Comparison of ENCODE assay signal across 21 mouse cellular contexts in genomic region chrX:40130382-40130781, GRCm38 (mm10).
DNase-seq lines count a peak whose midpoint lies in the region; ATAC-seq and TF ChIP-seq lines count a peak whose summit lies in the region.
"Had no signal": no experiment of that assay in that cellular context is flagged by ENCODE, and none has a peak within 500 bp of the region (broad histone marks: within the 10 kb centered on the region; RNA-seq: fewer than 3 reads in every experiment).

No protein-coding gene starts in this region.

- WGBS in kidney, embryonic 16.5 days, result 43% methylated on average over 1 of the region's 1 CpGs
- WGBS in limb, embryonic 14.5 days, result 21% methylated on average over 1 of the region's 1 CpGs
- WGBS in limb, embryonic 10.5 days, result 65% methylated on average over 1 of the region's 1 CpGs

- H3K27ac ChIP-seq in kidney, embryonic 16.5 days (ENCODE audit: low read length), result no peak overlapping the region
- no peak overlapping the region for H3K27ac ChIP-seq in limb, embryonic 14.5 days (replicated peaks; ENCODE audit: low read depth, low read length)
- H3K27ac ChIP-seq in limb, embryonic 10.5 days, result no peak overlapping the region
- H3K27ac ChIP-seq: forebrain, embryonic 15.5 days; heart, adult 2 months; hindbrain, embryonic 12.5 days; limb, embryonic 13.5 days; liver, embryonic 14.5 days; macrophage; stomach, embryonic 15.5 days had no signal

- no peaks in the 10 kb centered on the region for H3K9me3 ChIP-seq in kidney, embryonic 16.5 days (ENCODE audit: low read length)
- no peaks in the 10 kb centered on the region for H3K9me3 ChIP-seq in limb, embryonic 14.5 days (ENCODE audit: control insufficient read depth, low read length)
- no peaks in the 10 kb centered on the region for H3K9me3 ChIP-seq in limb, embryonic 10.5 days (replicated peaks)
- H3K9me3 ChIP-seq: forebrain, embryonic 15.5 days; hindbrain, embryonic 12.5 days; limb, embryonic 13.5 days; stomach, embryonic 15.5 days had no signal

- no peaks in the 10 kb centered on the region for H3K36me3 ChIP-seq in kidney, embryonic 16.5 days (ENCODE audit: insufficient read depth, low read length)
- no peaks in the 10 kb centered on the region for H3K36me3 ChIP-seq in limb, embryonic 14.5 days (ENCODE audit: control insufficient read depth, insufficient read depth, low read length)
- H3K36me3 ChIP-seq in limb, embryonic 10.5 days, result no peaks in the 10 kb centered on the region
- H3K36me3 ChIP-seq: forebrain, embryonic 15.5 days; hindbrain, embryonic 12.5 days; limb, embryonic 13.5 days; stomach, embryonic 15.5 days had no signal

- no peak for TF ChIP-seq POLR2A in limb, embryonic 14.5 days (IDR thresholded peaks at IDR 0.05; ENCODE audit: borderline replicate concordance, extremely low read depth, insufficient read depth, insufficient read length)

- H3K4me1 ChIP-seq in kidney, embryonic 16.5 days (ENCODE audit: insufficient read depth, low read length), result no peaks in the 10 kb centered on the region
- H3K4me1 ChIP-seq in limb, embryonic 14.5 days (ENCODE audit: control insufficient read depth, insufficient read depth, low read length), result no peaks in the 10 kb centered on the region
- H3K4me1 ChIP-seq in limb, embryonic 10.5 days, result no peaks in the 10 kb centered on the region
- H3K4me1 ChIP-seq: forebrain, embryonic 15.5 days; hindbrain, embryonic 12.5 days; limb, embryonic 13.5 days; stomach, embryonic 15.5 days had no signal

- no peaks in the 10 kb centered on the region for H3K27me3 ChIP-seq in kidney, embryonic 16.5 days (ENCODE audit: insufficient read depth, low read length)
- H3K27me3 ChIP-seq in limb, embryonic 14.5 days (ENCODE audit: control insufficient read depth, insufficient read depth, low read length), result no peaks in the 10 kb centered on the region
- H3K27me3 ChIP-seq in limb, embryonic 10.5 days (ENCODE audit: low read depth, poor library complexity, severe bottlenecking), result no peaks in the 10 kb centered on the region
- H3K27me3 ChIP-seq: forebrain, embryonic 15.5 days; hindbrain, embryonic 12.5 days; limb, embryonic 13.5 days; stomach, embryonic 15.5 days had no signal

- ATAC-seq in kidney, embryonic 16.5 days (ENCODE audit: low FRiP score, low TSS enrichment), result no peak
- no peak for ATAC-seq in limb, embryonic 14.5 days (ENCODE audit: low FRiP score, low read depth)
- ATAC-seq: forebrain, embryonic 15.5 days; intestine, postnatal 0 days had no signal

- H3K9ac ChIP-seq in kidney, embryonic 16.5 days (replicated peaks; ENCODE audit: low read length), result no peak overlapping the region
- H3K9ac ChIP-seq in limb, embryonic 14.5 days (ENCODE audit: low read depth, low read length, severe bottlenecking), result no peak overlapping the region
- H3K9ac ChIP-seq: forebrain, embryonic 15.5 days; hindbrain, embryonic 12.5 days; limb, embryonic 13.5 days; liver, embryonic 14.5 days; stomach, embryonic 15.5 days had no signal

- peak; percentile 0 for DNase-seq in embryo, embryonic 10.5 days (ENCODE audit: low spot score)
- DNase-seq in embryo, embryonic 9.5 days (ENCODE audit: extremely low spot score), result no peak
- DNase-seq in kidney, adult 8-10 months, result peak; percentile 9 to 35
- peak; percentile 2 for DNase-seq in limb, embryonic 14.5 days (ENCODE audit: low spot score)
- no peak for DNase-seq in limb, embryonic 10.5 days (ENCODE audit: low spot score)
- DNase-seq in kidney, postnatal 36 days, result peak; percentile 23 to 48
- no peak for DNase-seq in thymus, postnatal 25 days
- DNase-seq: adrenal gland, postnatal 25 days; cerebellum, adult 9-11 months; gastrocnemius, postnatal 14 days; heart, adult 2 months; thymus, postnatal 36 days had no signal

- no peak overlapping the region for H3K4me3 ChIP-seq in kidney, embryonic 16.5 days (ENCODE audit: low read length)
- H3K4me3 ChIP-seq in limb, embryonic 14.5 days (replicated peaks; ENCODE audit: low read length), result no peak overlapping the region
- H3K4me3 ChIP-seq in limb, embryonic 10.5 days, result no peak overlapping the region
- H3K4me3 ChIP-seq: forebrain, embryonic 15.5 days; heart, adult 2 months; hindbrain, embryonic 12.5 days; limb, embryonic 13.5 days; stomach, embryonic 15.5 days had no signal

- H3K4me2 ChIP-seq in kidney, embryonic 16.5 days (replicated peaks; ENCODE audit: low read depth, low read length), result no peak overlapping the region
- H3K4me2 ChIP-seq in limb, embryonic 14.5 days (replicated peaks; ENCODE audit: low read depth, low read length, severe bottlenecking), result no peak overlapping the region
- H3K4me2 ChIP-seq: forebrain, embryonic 15.5 days; hindbrain, embryonic 12.5 days; limb, embryonic 13.5 days; midbrain, embryonic 11.5 days; stomach, embryonic 15.5 days had no signal

Comparison
In these comparisons a context has a peak if more than half of its experiments do, and no peak if none do; other contexts are left out.
1. DNase-seq: peak in embryo, embryonic 10.5 days (single experiment), kidney, adult 8-10 months (2 of 2), limb, embryonic 14.5 days (single experiment) and kidney, postnatal 36 days (2 of 2); none in embryo, embryonic 9.5 days (single experiment), limb, embryonic 10.5 days (single experiment) and thymus, postnatal 25 days (single experiment).